Mouse (Mus musculus) hindbrain, postnatal 0 days (tissue): ENCODE data around the gene Micall2. TPM values are rescaled to one million over a fixed set of nuclear protein-coding genes. Genes with fewer than 3 reads are reported as not detected.

Experiments
- ATAC-seq: fragments of 200-750 bp; cut with Nextera tagmentation; 2 replicates; pipeline ENCODE4 v1.8.0; 2017; ENCODE audit warnings: mild to moderate bottlenecking, moderate TSS enrichment, moderate library complexity
- DNase-seq: peaks from one replicate; pipeline ENCODE4 v3.0.0-alpha.2; 2015; ENCODE audit warnings: low spot score
- H3K27ac ChIP-seq: fragments of 300-500 bp; sonication (generic); 2 replicates; pipeline ENCODE4 v1.5.1; 2014; ENCODE audit warnings: mild to moderate bottlenecking
- H3K27me3 ChIP-seq: fragments of 300-500 bp; sonication (generic); 2 replicates; pipeline ENCODE4 v1.6.1; 2014; ENCODE audit warnings: low read length, mixed read lengths; ENCODE audit not compliant: insufficient read depth
- H3K36me3 ChIP-seq: fragments of 300-500 bp; sonication (generic); 2 replicates; pipeline ENCODE4 v1.6.1; 2014; ENCODE audit warnings: low read length, mixed read lengths; ENCODE audit not compliant: insufficient read depth
- H3K4me1 ChIP-seq: fragments of 300-500 bp; sonication (generic); 2 replicates; pipeline ENCODE4 v1.6.1; 2014; ENCODE audit warnings: antibody characterized with exemption, low read length, mixed read lengths; ENCODE audit not compliant: insufficient read depth
- H3K4me2 ChIP-seq: fragments of 300-500 bp; sonication (generic); 2 replicates; pipeline ENCODE4 v1.6.1; 2014; ENCODE audit warnings: low read depth, mild to moderate bottlenecking, low read length, moderate library complexity, mixed read lengths
- H3K4me3 ChIP-seq: fragments of 300-500 bp; sonication (generic); 2 replicates; pipeline ENCODE4 v1.5.1; 2014; ENCODE audit warnings: low read length
- H3K9ac ChIP-seq: fragments of 300-500 bp; sonication (generic); replicated peaks from 2 replicates; pipeline ENCODE4 v1.6.1; 2014; ENCODE audit warnings: mild to moderate bottlenecking, low read length, moderate library complexity, mixed read lengths
- H3K9me3 ChIP-seq: fragments of 300-500 bp; sonication (generic); 2 replicates; pipeline ENCODE4 v1.6.1; 2016; ENCODE audit warnings: low read length, mixed read lengths
- CTCF ChIP-seq: IDR thresholded peaks from 2 replicates; pipeline ENCODE4 v1.5.1; 2016; ENCODE audit warnings: antibody characterized with exemption, control low read depth, low read depth
- WGBS: fragments of 180-500 bp; shearing (Covaris S2); extraction: QIAGEN DNeasy Blood & Tissue Kit; methylation state at CpG from one replicate; pipeline ENCODE4 v1.1.7; 2014; 5-methylcytosine and 5-hydroxymethylcytosine counted together
- polyA plus RNA-seq: library from polyadenylated mRNA; unstranded; fragments of >200 nt; fragmentation: Nextera tagmentation; extraction: Ambion mirVana; gene quantifications from 2 replicates; pipeline ENCODE4 v1.2.1, GENCODE M21; 2015
- total RNA-seq: library from RNA; depleted of rRNA; stranded (reverse); fragments of >200 nt; gene quantifications from 2 replicates; pipeline ENCODE4 v1.2.3, GENCODE M21; 2014

The Micall2 gene
- total and polyA plus RNA-seq, 2 experiments from 2014 or later: 10.7 to 11.0 TPM

DNA sequence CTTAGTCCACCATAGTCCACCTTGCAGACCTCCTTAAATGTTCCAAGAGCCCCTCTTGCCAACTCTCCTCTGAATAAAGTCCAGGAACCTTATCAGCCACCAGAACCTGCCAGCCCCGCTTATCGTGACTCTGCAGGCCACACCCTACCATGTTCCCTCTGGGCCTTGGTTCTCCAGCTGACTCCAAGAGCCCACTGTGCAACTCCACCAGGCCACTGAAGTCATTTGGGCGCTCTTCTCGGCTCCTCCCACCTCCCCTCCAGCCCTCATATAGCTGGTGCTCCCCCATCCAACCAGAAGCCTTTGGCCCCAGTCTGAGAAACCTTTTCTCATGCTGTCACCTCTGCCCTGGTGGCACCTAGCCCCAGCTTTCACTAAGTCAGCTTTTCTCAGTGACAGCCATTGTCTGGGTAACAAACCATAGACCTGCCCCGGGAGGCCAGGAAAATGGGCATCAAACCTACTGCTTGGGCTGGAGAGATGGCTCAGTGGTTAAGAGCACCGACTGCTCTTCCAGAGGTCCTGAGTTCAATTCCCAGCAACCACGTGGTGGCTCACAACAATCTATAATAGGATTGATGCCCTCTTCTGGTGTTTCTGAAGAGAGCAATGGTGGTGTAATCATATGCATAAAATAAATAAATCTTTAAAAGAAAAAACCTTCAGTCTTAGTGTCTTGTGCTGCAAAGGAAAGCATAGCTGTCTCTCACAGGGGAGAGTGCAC lies 2.6 kb upstream of the Micall2 start:
- Histone ChIP-seq H3K27ac (no peak overlapping the region), H3K9ac (no peak overlapping the region), H3K27me3 (no peaks in the 10 kb centered on the region), H3K36me3 (no peaks in the 10 kb centered on the region), H3K4me3 (no peak overlapping the region), H3K9me3 (no peaks in the 10 kb centered on the region), H3K4me1 (peaks cover 11% of the 10 kb centered on the region; the same call in 1 of the 2 replicates), H3K4me2 (no peak overlapping the region)
- no peak for TF ChIP-seq CTCF
- no peak for DNase-seq
- no peak for ATAC-seq
- WGBS: 72% methylated on average over 7 of the region's 7 CpGs

DNA sequence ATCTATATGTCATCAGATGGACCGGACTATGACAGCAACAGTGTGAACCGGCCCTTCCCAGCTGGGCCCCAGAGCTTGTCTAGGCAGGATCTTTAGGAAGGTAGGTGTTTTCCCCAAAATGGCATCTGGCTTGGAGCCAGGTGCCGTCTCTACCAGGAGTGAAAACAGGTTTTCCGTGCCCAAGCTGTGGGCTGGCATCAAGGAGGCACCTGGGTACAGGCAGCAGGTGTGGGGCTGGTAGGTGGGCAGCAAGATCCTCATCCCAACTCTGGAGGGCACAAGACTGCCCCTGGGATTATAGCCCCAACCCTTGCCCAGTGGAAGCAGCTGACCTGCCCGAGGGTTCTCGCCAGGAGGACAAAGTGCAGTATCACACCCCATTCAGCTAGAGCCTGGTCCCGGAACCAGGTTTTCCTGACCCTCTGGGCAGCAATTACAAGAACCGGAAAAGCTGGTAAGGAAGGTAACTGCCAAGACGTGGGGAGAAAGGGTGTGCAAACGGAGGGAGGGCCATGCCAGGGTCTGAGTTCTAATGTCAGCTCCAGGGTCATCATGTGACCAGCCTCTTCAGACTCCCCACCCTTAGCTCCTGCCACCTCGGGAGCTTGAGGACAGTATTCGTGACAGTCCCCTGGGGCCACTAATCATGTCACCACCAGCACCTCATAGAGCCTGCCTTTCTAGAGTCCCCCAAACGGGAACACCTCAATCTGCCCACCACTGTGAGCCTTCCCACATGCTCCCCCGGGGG lies 1.9 kb upstream of the Micall2 start:
- Histone ChIP-seq H3K27ac (no peak overlapping the region), H3K4me3 (no peak overlapping the region), H3K9ac (no peak overlapping the region), H3K27me3 (no peaks in the 10 kb centered on the region), H3K36me3 (no peaks in the 10 kb centered on the region), H3K4me1 (peaks cover 16% of the 10 kb centered on the region; the same call in 1 of the 2 replicates), H3K9me3 (no peaks in the 10 kb centered on the region), H3K4me2 (no peak overlapping the region)
- ATAC-seq (no peak), DNase-seq (no peak)
- 81% methylated on average over 14 of the region's 14 CpGs for WGBS
- no peak for TF ChIP-seq CTCF

DNA sequence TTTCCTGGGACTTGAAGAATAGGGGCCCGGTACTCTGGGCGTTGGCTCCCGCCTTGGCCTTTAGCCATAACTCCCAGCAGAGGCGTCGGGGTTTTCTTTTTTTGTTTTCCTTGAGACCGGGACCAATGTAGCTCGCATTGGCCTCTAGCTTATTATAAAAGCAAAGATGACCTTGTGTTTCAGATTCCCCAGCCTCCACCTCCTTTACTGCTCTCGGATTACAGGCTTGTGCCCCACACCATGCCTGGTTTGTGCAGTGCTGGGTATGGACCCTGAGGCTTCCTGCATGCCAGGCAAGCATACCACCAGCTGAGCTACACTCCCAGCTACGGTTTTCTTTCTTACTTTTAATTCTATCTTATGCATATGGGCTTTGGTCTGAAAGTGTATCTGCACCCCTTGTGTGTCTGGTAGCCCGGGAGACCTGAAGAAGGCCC lies 386 bp upstream of the Micall2 start:
- Histone ChIP-seq H3K4me1 (peaks cover 25% of the 10 kb centered on the region; the same call in 1 of the 2 replicates), H3K36me3 (no peaks in the 10 kb centered on the region), H3K27ac (no peak overlapping the region), H3K9me3 (no peaks in the 10 kb centered on the region), H3K27me3 (no peaks in the 10 kb centered on the region), H3K9ac (0 out of 2 replicates have a peak overlapping the region, but pooled peaks have one; percentile 63), H3K4me3 (peak overlapping the region; percentile 54), H3K4me2 (peak overlapping the region; percentile 94)
- 8% methylated on average over 10 of the region's 10 CpGs for WGBS
- ATAC-seq (peak; percentile 45), DNase-seq (no peak)
- no peak for TF ChIP-seq CTCF

DNA sequence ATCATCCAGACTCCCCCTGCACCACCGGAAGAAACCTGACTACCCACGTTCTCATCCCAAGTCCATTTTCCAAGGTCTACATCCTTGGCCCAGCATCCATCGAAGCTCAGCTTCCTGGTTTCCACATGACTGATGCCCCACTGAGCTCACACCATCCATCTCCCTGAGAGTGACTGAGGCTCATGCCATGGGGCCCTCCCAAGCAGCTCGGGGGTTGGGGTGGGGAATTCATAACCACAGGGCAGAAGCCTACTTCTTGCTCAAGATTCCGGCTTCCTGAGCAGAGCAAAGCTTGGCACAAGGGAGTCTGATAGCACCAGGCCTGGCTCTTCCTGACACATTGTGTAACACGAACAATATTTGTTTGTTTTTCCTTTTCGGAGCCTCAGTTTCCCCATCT lies 1.4 kb downstream of the Micall2 start:
- H3K36me3 ChIP-seq: no peaks in the 10 kb centered on the region
- ATAC-seq (no peak), DNase-seq (no peak)
- no peaks in the 10 kb centered on the region for H3K9me3 ChIP-seq
- H3K4me3 ChIP-seq: peak overlapping the region; percentile 54; the same call in 1 of the 2 replicates
- H3K27me3 ChIP-seq: no peaks in the 10 kb centered on the region
- H3K9ac ChIP-seq: no peak overlapping the region
- H3K4me2 ChIP-seq: peak overlapping the region; percentile 94
- WGBS: 75% methylated on average over 7 of the region's 7 CpGs
- H3K4me1 ChIP-seq: peaks cover 37% of the 10 kb centered on the region
- TF ChIP-seq CTCF: no peak
- H3K27ac ChIP-seq: no peak overlapping the region

DNA sequence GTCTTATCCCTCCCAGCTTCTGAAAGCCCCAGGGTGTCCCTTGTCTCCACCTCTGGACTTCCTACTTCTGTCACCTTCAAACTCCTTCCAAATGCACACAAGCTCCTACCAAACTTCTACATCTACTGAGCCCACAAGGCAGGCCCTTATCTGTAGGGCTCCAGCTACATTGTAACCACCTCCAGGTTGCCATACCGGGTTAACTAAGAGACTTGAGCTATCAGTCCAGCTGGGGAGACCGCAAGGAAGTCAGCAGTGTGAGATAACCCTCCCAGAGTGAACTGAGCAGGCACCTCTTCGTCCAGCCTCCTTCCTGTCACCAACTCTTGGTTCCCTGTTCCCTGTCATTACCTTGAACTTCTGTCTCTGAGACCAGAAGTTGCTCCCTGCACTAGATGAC lies 2.1 kb downstream of the Micall2 start:
- Histone ChIP-seq H3K4me3 (no peak overlapping the region), H3K36me3 (no peaks in the 10 kb centered on the region), H3K9me3 (no peaks in the 10 kb centered on the region), H3K27ac (no peak overlapping the region), H3K4me1 (peaks cover 37% of the 10 kb centered on the region), H3K9ac (no peak overlapping the region), H3K4me2 (0 out of 2 replicates have a peak overlapping the region, but pooled peaks have one; percentile 7), H3K27me3 (no peaks in the 10 kb centered on the region)
- DNase-seq: no peak
- no peak for ATAC-seq
- TF ChIP-seq CTCF: no peak
- WGBS: 78% methylated on average over 3 of the region's 3 CpGs

DNA sequence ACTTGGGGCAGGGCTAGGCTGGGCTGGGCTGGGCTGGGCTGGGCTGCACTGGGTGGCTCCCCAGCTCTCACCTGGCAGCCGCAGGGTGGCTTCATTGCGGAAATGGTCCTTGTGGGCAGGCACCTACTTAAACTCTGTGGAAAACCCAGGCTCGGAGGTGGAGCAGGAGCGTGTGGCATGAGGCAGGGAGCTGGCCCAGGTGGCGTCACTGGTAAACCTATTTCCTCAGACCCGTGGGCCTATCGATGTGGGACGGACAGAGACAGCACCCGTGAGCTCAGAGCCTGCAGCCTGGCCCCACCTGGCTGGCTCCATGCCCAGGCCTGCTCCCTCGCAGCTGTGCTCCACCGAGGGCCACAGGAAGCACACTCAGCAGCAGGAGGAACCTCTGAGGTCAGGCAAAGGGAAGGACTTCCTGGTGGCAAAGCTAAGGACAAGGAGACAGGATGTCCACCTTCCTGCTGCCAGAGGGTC lies 3.5 kb downstream of the Micall2 start:
- ATAC-seq (no peak), DNase-seq (no peak)
- Histone ChIP-seq H3K36me3 (no peaks in the 10 kb centered on the region), H3K27ac (no peak overlapping the region), H3K9me3 (no peaks in the 10 kb centered on the region), H3K4me1 (peaks cover 37% of the 10 kb centered on the region), H3K27me3 (no peaks in the 10 kb centered on the region), H3K4me3 (no peak overlapping the region), H3K9ac (no peak overlapping the region), H3K4me2 (no peak overlapping the region)
- TF ChIP-seq CTCF: no peak
- WGBS: 67% methylated on average over 11 of the region's 11 CpGs
